Mouse (Mus musculus) testis, adult 2 months (tissue): ENCODE data around the gene Adamtsl1.

Experiments
- CTCF ChIP-seq: fragments of 200-500 bp; IDR thresholded peaks from 2 replicates; pipeline ENCODE4 v1.5.1; 2012; ENCODE audit warnings: low read depth, mild to moderate bottlenecking, inconsistent platforms, low read length, moderate library complexity; ENCODE audit not compliant: control insufficient read depth, insufficient read depth, insufficient replicate concordance
- POLR2A ChIP-seq: fragments of 200-500 bp; IDR thresholded peaks from 2 replicates; pipeline ENCODE4 v1.6.1; 2012; ENCODE audit warnings: low read depth, mild to moderate bottlenecking, inconsistent platforms, low read length, moderate library complexity; ENCODE audit not compliant: control insufficient read depth

- TF ChIP-seq POLR2A (no peak), CTCF (no peak)
These were observed 172.2 kb downstream of the Adamtsl1 start for GRCm38 (mm10) chr4:85686160-85686559.
